Mouse (Mus musculus) embryonic facial prominence, embryonic 11.5 days (tissue): ENCODE measurements at regions not wholly inside any gene's neighbourhood (a gene's known extent, or its start where the extent isn't known, plus 50 kb on each side); places are given as distances from the start of the nearest gene placed in this dataset.

Experiments
- ATAC-seq: fragments of 200-750 bp; cut with Nextera tagmentation; replicated peaks from 2 replicates; pipeline ENCODE4 v1.8.0; 2017; ENCODE audit warnings: low read depth; ENCODE audit not compliant: insufficient number of reproducible peaks, low FRiP score, low TSS enrichment
- DNase-seq: peaks from one replicate; pipeline ENCODE4 v3.0.0-alpha.2; 2015; ENCODE audit warnings: low spot score
- H3K27ac ChIP-seq: fragments of 300-500 bp; sonication (generic); replicated peaks from 2 replicates; pipeline ENCODE4 v1.5.1; 2014; ENCODE audit warnings: mild to moderate bottlenecking, low read depth, low read length, control low read depth
- H3K27me3 ChIP-seq: fragments of 300-500 bp; sonication (generic); 2 replicates; pipeline ENCODE4 v1.6.1; 2014; ENCODE audit warnings: mild to moderate bottlenecking, low read length, moderate library complexity, mixed read lengths; ENCODE audit not compliant: control insufficient read depth, insufficient read depth
- H3K36me3 ChIP-seq: fragments of 300-500 bp; sonication (generic); replicated peaks from 2 replicates; pipeline ENCODE4 v1.6.1; 2014; ENCODE audit warnings: low read depth, mild to moderate bottlenecking, low read length, moderate library complexity, mixed read lengths; ENCODE audit not compliant: control insufficient read depth, insufficient read depth
- H3K4me1 ChIP-seq: fragments of 300-500 bp; sonication (generic); 2 replicates; pipeline ENCODE4 v1.6.1; 2014; ENCODE audit warnings: low read length, mixed read lengths; ENCODE audit not compliant: control insufficient read depth, insufficient read depth
- H3K4me2 ChIP-seq: fragments of 300-500 bp; sonication (generic); 2 replicates; pipeline ENCODE4 v1.6.1; 2014; ENCODE audit warnings: low read depth, mild to moderate bottlenecking, control low read depth, low read length, moderate library complexity
- H3K4me3 ChIP-seq: fragments of 300-500 bp; sonication (generic); 2 replicates; pipeline ENCODE4 v1.5.1; 2014; ENCODE audit warnings: low read depth, low read length, control low read depth
- H3K9ac ChIP-seq: fragments of 300-500 bp; sonication (generic); replicated peaks from 2 replicates; pipeline ENCODE4 v1.6.1; 2014; ENCODE audit warnings: mild to moderate bottlenecking, control low read depth, low read length
- H3K9me3 ChIP-seq: fragments of 300-500 bp; sonication (generic); replicated peaks from 2 replicates; pipeline ENCODE4 v1.6.1; 2016; ENCODE audit warnings: mild to moderate bottlenecking, low read length, inconsistent platforms, mixed read lengths; ENCODE audit not compliant: control insufficient read depth
- WGBS: fragments of 180-500 bp; shearing (Covaris S2); extraction: QIAGEN DNeasy Blood & Tissue Kit; methylation state at CpG from one replicate; pipeline ENCODE4 v1.1.7; 2014; 5-methylcytosine and 5-hydroxymethylcytosine counted together

DNA sequence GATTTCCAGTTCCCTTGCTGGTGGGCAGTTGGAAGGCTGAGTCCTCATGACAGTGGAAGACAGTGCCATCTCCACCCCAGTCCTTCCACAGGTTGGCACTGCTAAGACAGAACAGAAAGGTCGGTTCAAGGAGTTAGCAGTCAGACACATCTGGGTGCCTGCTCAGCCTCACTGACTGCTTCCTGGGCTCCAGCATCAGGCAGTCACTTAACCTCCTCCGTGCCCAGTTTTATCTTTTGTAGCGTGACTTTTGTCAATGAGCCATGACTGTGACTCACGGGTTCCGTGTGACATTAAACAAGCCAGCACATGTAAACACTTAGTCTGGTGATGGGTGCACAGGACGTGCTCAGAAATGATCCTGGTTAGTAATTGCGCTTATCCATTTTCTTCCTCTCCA, 363.1 kb upstream of the Gm10131 start:
- no peaks in the 10 kb centered on the region for H3K9me3 ChIP-seq
- H3K4me2 ChIP-seq = no peak overlapping the region
- ATAC-seq = no peak
- no peaks in the 10 kb centered on the region for H3K27me3 ChIP-seq
- no peaks in the 10 kb centered on the region for H3K36me3 ChIP-seq
- no peak for DNase-seq
- H3K9ac ChIP-seq = no peak overlapping the region
- no peak overlapping the region for H3K27ac ChIP-seq
- no peaks in the 10 kb centered on the region for H3K4me1 ChIP-seq
- H3K4me3 ChIP-seq = no peak overlapping the region
- WGBS = 70% methylated on average over 7 of the region's 7 CpGs

DNA sequence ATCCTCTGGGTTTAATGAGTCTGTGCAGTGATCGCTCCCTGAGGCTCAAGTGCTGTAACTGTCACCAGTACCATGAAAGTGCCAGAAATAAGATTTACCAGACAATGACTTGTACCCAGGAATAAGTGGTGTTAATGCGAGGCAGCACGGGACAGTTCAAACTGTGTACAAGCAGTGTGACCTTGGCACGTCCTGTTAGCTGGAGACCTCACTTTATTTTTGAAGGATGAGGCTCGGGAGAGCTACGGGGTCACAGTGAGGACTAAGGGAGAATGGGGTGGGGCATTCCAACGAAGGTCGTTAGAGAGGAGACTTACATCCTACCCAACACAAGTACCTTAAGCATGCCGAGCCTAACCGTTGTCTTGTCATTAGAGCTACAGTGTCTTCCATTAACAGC, 362.2 kb upstream of the Gm10131 start:
- Histone ChIP-seq H3K36me3 (no peaks in the 10 kb centered on the region), H3K4me2 (no peak overlapping the region), H3K9me3 (no peaks in the 10 kb centered on the region), H3K27me3 (no peaks in the 10 kb centered on the region), H3K4me1 (no peaks in the 10 kb centered on the region), H3K27ac (no peak overlapping the region), H3K4me3 (no peak overlapping the region), H3K9ac (no peak overlapping the region)
- WGBS = 78% methylated on average over 10 of the region's 10 CpGs
- DNase-seq (no peak), ATAC-seq (no peak)

DNA sequence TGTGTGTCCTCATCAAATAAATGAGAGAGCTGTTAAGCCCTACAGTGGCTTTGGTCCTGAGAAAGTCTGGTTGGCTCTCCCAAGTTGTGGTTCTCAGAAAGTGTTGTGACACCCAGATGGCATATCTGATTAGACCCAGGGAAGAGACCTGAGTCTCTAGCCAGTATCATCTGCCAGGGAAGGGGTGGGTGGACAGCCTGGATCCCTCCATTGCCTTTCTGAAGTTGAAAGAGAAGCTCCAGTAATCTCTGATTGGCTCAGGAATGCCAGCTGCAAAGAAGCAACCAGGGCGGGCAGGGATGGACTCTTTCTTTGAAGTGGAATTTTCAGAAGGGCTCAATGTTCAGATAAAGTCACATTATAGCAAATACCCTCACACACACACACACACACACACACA, 361.8 kb upstream of the Gm10131 start:
- no peak overlapping the region for H3K27ac ChIP-seq
- no peaks in the 10 kb centered on the region for H3K27me3 ChIP-seq
- WGBS = 56% methylated on average over 1 of the region's 1 CpGs
- no peaks in the 10 kb centered on the region for H3K4me1 ChIP-seq
- no peak overlapping the region for H3K4me3 ChIP-seq
- no peaks in the 10 kb centered on the region for H3K36me3 ChIP-seq
- ATAC-seq (no peak), DNase-seq (no peak)
- H3K4me2 ChIP-seq = no peak overlapping the region
- no peak overlapping the region for H3K9ac ChIP-seq
- H3K9me3 ChIP-seq = no peaks in the 10 kb centered on the region

DNA sequence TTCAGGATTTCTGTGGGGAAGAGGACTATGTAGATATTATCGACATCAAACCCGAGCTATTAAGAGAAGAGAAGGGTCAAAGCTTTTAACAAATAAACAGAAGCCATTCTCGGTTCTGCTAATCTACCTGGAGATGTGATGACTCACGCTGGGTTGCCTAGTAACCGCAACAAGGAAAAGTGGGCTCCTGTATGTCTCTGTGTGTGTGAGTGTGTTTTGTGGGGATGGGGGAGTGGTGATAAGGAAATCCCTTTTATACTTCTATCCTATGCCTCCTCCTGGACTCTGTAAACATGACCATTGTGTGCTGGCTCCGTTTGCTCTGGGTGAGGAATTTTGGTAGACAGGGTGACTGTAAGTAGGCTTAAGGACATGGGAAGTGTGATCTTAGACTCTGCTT, 361.3 kb upstream of the Gm10131 start:
- Histone ChIP-seq H3K4me1 (no peaks in the 10 kb centered on the region), H3K9me3 (no peaks in the 10 kb centered on the region), H3K4me2 (no peak overlapping the region; the same call in 1 of the 2 replicates), H3K9ac (no peak overlapping the region), H3K27me3 (no peaks in the 10 kb centered on the region), H3K4me3 (no peak overlapping the region), H3K36me3 (no peaks in the 10 kb centered on the region), H3K27ac (no peak overlapping the region)
- peak; percentile 39 for DNase-seq
- WGBS = 28% methylated on average over 6 of the region's 6 CpGs
- ATAC-seq = 0 out of 2 replicates have a peak, but pooled peaks have one; percentile 62

DNA sequence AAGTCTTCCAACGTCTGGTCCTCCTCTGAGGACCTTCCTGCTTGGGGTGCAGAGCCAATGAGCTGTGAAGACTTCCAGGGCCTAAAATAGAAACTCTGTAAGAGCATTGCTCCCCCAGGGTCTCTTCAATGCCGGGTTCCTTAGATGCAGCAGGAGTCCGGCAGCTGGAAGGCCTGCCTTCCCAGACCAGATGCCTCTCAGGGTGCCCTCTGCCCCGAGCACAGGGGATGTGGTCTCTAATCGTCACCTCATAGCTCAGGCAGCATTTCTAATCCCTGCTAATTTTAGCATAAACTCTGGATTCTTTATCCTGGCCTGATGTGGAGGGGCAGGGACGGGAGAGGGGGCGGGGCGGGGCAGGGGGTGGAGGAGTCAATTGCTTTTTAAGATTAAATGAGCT, 360.9 kb upstream of the Gm10131 start:
- Histone ChIP-seq H3K4me2 (peak overlapping the region; percentile 7; the same call in 1 of the 2 replicates), H3K36me3 (no peaks in the 10 kb centered on the region), H3K27ac (no peak overlapping the region), H3K9me3 (no peaks in the 10 kb centered on the region), H3K4me3 (no peak overlapping the region), H3K9ac (no peak overlapping the region), H3K27me3 (no peaks in the 10 kb centered on the region), H3K4me1 (no peaks in the 10 kb centered on the region)
- no peak for DNase-seq
- ATAC-seq = no peak
- 24% methylated on average over 8 of the region's 8 CpGs for WGBS

DNA sequence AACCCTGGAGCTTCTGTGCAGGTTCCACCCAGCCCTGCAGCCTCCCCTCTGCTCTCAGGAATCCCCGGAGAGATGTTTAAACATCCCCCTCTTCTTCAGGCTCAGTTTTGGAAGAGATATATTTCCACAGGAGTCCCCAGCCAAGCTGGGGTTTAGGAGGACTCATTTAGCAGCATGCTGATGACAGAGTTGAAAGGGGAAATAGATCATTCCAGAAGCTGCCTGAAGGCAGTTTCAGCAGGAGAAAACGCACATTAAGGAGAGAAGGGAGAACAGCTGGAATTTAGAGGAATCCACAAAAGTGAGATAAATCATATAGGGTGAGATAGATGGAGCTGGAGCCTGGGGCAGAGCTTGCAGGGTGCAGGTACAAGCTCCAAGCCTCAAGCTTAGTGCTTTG, 357.6 kb upstream of the Gm10131 start:
- no peaks in the 10 kb centered on the region for H3K27me3 ChIP-seq
- no peak overlapping the region for H3K4me2 ChIP-seq
- H3K27ac ChIP-seq = no peak overlapping the region
- H3K4me1 ChIP-seq = no peaks in the 10 kb centered on the region
- H3K36me3 ChIP-seq = no peaks in the 10 kb centered on the region
- ATAC-seq = no peak
- DNase-seq = no peak
- whole genome bisulfite sequencing = 76% methylated on average over 2 of the region's 2 CpGs
- H3K9me3 ChIP-seq = no peaks in the 10 kb centered on the region
- H3K9ac ChIP-seq = no peak overlapping the region
- no peak overlapping the region for H3K4me3 ChIP-seq

DNA sequence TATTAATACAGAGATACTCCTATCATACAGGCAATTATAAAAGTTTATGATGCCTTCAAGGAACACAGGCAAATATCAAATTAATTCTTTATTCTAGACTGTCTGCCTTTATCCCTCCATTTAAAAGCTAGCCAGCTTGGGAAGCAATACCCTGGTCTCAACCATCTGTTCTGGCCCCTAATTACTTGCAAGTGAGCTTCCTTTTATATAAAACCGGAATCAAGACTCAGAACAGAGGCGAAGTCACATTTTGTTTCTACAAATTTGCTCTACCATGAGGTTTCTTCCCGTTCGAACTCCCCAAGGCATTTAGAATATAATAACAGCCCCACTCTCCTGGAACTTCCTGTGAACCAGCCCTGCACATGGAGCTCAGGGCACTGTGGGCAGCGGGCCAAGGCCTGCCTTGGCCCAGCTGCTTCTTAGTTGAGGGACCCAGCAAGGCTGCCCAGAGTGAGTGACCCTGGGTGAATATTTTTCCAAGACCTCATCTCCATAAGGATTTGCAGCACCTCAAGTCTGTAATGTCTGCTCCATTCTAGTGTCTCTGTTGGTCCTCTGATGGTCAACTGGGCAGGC, 355.3 kb upstream of the Gm10131 start:
- Histone ChIP-seq H3K4me2 (no peak overlapping the region), H3K9ac (no peak overlapping the region), H3K36me3 (no peaks in the 10 kb centered on the region), H3K4me3 (no peak overlapping the region), H3K27ac (no peak overlapping the region), H3K4me1 (no peaks in the 10 kb centered on the region), H3K9me3 (no peaks in the 10 kb centered on the region), H3K27me3 (no peaks in the 10 kb centered on the region)
- 77% methylated on average over 5 of the region's 5 CpGs for WGBS
- ATAC-seq (no peak), DNase-seq (no peak)

DNA sequence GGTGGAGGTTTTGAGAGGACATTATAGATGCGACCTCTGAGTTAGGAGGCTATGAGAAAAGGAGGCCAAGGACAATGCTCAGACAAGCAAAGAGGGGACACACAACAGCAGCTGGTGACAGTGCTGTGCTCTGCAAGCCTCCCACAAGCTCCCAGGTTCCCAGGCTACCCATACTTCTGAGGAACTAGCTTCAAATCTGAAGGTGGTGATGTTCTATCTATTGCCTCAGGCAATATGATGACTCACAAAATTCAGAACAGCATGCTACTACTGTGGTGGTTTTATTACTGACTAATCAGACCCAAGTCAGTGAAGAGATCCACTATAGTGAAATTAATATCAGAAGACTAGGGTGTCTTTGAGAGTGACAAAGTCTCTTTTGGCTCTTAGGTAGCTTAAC, 353.9 kb upstream of the Gm10131 start:
- no peak overlapping the region for H3K4me3 ChIP-seq
- ATAC-seq = no peak
- no peaks in the 10 kb centered on the region for H3K36me3 ChIP-seq
- no peak overlapping the region for H3K4me2 ChIP-seq
- H3K9ac ChIP-seq = no peak overlapping the region
- WGBS = 84% methylated on average over 1 of the region's 1 CpGs
- DNase-seq = no peak
- no peak overlapping the region for H3K27ac ChIP-seq
- H3K4me1 ChIP-seq = no peaks in the 10 kb centered on the region
- H3K27me3 ChIP-seq = no peaks in the 10 kb centered on the region
- H3K9me3 ChIP-seq = no peaks in the 10 kb centered on the region
